Mouse (Mus musculus): ENCODE data around the gene Wdfy3. TPM values are rescaled to one million over a fixed set of nuclear protein-coding genes. Genes with fewer than 3 reads are reported as not detected.

Gene Wdfy3
- polyA plus RNA-seq, 1 experiment from 2014 or later = 25.9 TPM

DNA sequence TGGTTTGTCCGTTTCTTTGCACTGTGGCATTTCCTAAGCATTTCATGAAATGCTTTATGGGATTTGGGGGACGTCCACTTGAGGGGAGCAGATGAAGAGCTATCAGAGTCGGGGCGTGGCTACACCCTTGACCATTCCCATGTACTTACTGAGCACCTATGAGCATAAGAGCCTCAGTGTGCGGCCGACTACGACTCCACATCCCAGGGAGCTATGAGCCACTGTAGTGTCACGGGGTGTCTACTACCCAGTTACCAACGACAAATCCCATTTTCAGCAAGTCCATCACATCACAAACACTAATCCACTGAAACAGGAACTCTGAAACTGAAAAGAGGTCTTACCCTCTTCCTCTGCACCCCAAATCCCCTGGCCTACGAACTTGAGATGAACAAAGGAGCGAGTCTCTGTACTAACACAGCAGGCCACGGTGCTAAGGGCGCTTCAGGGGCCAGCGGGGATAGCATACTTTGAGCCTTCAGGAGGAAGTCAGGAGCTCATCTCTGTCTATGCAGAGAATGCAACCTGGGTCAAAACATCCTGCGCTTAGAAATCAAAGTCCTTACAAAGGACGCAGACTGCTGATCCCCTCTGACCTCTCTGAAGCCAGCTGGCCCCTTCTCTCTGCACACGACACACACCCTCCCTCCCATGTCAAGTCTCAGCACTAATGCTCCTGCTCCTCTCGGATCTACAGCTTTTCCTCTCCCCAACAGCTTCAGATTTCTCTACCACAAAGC, 6.5 kb downstream of the Wdfy3 start:
- ATAC-seq (ENCODE audit: low FRiP score) = peak; percentile 54
- Histone ChIP-seq H3K27me3 (ENCODE audit: control insufficient read depth, insufficient read depth, low read length) (no peaks in the 10 kb centered on the region), H3K4me3 (ENCODE audit: low read depth, low read length) (no peak overlapping the region), H3K9ac (ENCODE audit: low read length) (no peak overlapping the region), H3K4me1 (ENCODE audit: control insufficient read depth, insufficient read depth, low read length) (peaks cover 22% of the 10 kb centered on the region), H3K4me2 (no peak overlapping the region; the same call in none of the 2 replicates), H3K27ac (ENCODE audit: low read depth, low read length) (no peak overlapping the region), H3K36me3 (ENCODE audit: control insufficient read depth, insufficient read depth, low read length) (no peaks in the 10 kb centered on the region), H3K9me3 (ENCODE audit: control insufficient read depth, low read length) (no peaks in the 10 kb centered on the region)
- peak; percentile 90 for DNase-seq (ENCODE audit: low spot score, missing footprints)
- 27% methylated on average over 18 of the region's 18 CpGs for WGBS

DNA sequence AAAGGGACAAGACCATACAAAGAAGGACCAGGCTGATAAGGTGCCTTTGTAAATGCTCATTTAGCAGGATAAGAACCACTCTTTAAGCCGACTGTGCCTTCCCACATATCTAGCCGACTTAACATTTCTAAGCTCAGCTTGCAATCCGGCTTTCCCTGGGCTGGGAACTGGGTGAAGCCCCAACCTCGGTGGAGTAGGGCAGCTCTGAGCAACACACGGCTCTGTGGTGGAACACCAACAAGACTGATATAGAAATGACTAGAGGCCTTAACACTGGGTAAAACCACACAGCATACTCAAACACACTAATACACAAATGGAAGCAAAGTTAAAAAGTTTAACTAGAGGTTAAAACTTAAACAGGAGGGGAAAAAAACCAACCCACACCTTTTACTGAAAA, 7.9 kb downstream of the Wdfy3 start:
- WGBS = 56% methylated on average over 5 of the region's 5 CpGs
- no peak overlapping the region for H3K27ac ChIP-seq (ENCODE audit: low read depth, low read length)
- ATAC-seq (ENCODE audit: low FRiP score) = no peak

GRCm38 (mm10) chr5:102055946-102056345, 13.8 kb downstream of the Wdfy3 start:
- Histone ChIP-seq H3K9me3 (ENCODE audit: control insufficient read depth, low read length) (no peaks in the 10 kb centered on the region), H3K36me3 (ENCODE audit: control insufficient read depth, insufficient read depth, low read length) (no peaks in the 10 kb centered on the region), H3K4me3 (ENCODE audit: low read depth, low read length) (no peak overlapping the region), H3K9ac (ENCODE audit: low read length) (no peak overlapping the region), H3K27me3 (ENCODE audit: control insufficient read depth, insufficient read depth, low read length) (no peaks in the 10 kb centered on the region), H3K4me2 (no peak overlapping the region), H3K4me1 (ENCODE audit: control insufficient read depth, insufficient read depth, low read length) (peaks cover 3% of the 10 kb centered on the region; the same call in 1 of the 2 replicates), H3K27ac (ENCODE audit: low read depth, low read length) (no peak overlapping the region)
- WGBS = 62% methylated on average over 7 of the region's 7 CpGs
- DNase-seq (ENCODE audit: low spot score, missing footprints) = no peak
- ATAC-seq (ENCODE audit: low FRiP score) = no peak

More for the DNA sequence above, 7.9 kb downstream of the Wdfy3 start:
- peaks cover 15% of the 10 kb centered on the region for H3K4me1 ChIP-seq (ENCODE audit: control insufficient read depth, insufficient read depth, low read length)
- H3K27me3 ChIP-seq (ENCODE audit: control insufficient read depth, insufficient read depth, low read length) = no peaks in the 10 kb centered on the region
- no peak for DNase-seq (ENCODE audit: low spot score, missing footprints)
- H3K9ac ChIP-seq (ENCODE audit: low read length) = no peak overlapping the region
- H3K9me3 ChIP-seq (ENCODE audit: control insufficient read depth, low read length) = no peaks in the 10 kb centered on the region
- no peak overlapping the region for H3K4me3 ChIP-seq (ENCODE audit: low read depth, low read length)
- no peaks in the 10 kb centered on the region for H3K36me3 ChIP-seq (ENCODE audit: control insufficient read depth, insufficient read depth, low read length)
- H3K4me2 ChIP-seq = no peak overlapping the region

DNA sequence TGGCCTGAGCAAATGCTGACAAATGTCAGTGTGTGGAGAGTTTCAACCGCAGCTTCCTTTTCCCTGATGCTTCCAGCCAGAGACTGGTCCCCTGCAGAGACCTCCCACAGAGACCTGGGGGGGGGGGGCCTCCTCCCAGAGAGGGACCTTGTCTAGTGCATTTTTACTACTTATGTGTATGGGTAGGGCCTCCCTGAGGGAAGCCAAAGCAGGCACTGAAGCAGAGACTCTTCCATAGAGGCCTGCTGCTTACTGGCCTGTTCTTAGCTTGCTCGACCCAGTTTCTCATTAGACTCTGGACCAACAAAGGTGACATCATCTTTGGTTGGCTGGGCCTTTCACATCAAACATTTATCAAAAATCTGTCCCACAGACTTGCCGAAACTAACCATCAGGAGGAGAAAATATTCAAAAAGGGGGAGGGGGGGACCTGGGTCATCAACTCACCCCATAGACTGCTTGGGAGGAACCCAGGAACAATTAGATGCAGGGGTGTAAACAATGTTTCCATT, 14.5 kb downstream of the Wdfy3 start:
- no peak overlapping the region for H3K9ac ChIP-seq (ENCODE audit: low read length)
- peaks cover 3% of the 10 kb centered on the region; the same call in 1 of the 2 replicates for H3K4me1 ChIP-seq (ENCODE audit: control insufficient read depth, insufficient read depth, low read length)
- DNase-seq (ENCODE audit: low spot score, missing footprints) = no peak
- H3K4me2 ChIP-seq = no peak overlapping the region
- no peaks in the 10 kb centered on the region for H3K36me3 ChIP-seq (ENCODE audit: control insufficient read depth, insufficient read depth, low read length)
- no peak overlapping the region for H3K4me3 ChIP-seq (ENCODE audit: low read depth, low read length)
- no peaks in the 10 kb centered on the region for H3K9me3 ChIP-seq (ENCODE audit: control insufficient read depth, low read length)
- 52% methylated on average over 3 of the region's 3 CpGs for WGBS
- no peaks in the 10 kb centered on the region for H3K27me3 ChIP-seq (ENCODE audit: control insufficient read depth, insufficient read depth, low read length)
- no peak for ATAC-seq (ENCODE audit: low FRiP score)
- no peak overlapping the region for H3K27ac ChIP-seq (ENCODE audit: low read depth, low read length)

GRCm38 (mm10) chr5:102054511-102055093, 15.1 kb downstream of the Wdfy3 start:
- Histone ChIP-seq H3K9me3 (ENCODE audit: control insufficient read depth, low read length) (no peaks in the 10 kb centered on the region), H3K4me2 (no peak overlapping the region), H3K27me3 (ENCODE audit: control insufficient read depth, insufficient read depth, low read length) (no peaks in the 10 kb centered on the region), H3K27ac (ENCODE audit: low read depth, low read length) (no peak overlapping the region), H3K9ac (ENCODE audit: low read length) (no peak overlapping the region), H3K4me1 (ENCODE audit: control insufficient read depth, insufficient read depth, low read length) (peaks cover 3% of the 10 kb centered on the region; the same call in 1 of the 2 replicates), H3K36me3 (ENCODE audit: control insufficient read depth, insufficient read depth, low read length) (no peaks in the 10 kb centered on the region), H3K4me3 (ENCODE audit: low read depth, low read length) (no peak overlapping the region)
- DNase-seq (ENCODE audit: low spot score, missing footprints) = no peak
- 87% methylated on average over 11 of the region's 11 CpGs for WGBS
- ATAC-seq (ENCODE audit: low FRiP score) = no peak

- Histone ChIP-seq H3K4me3 (ENCODE audit: low read depth, low read length) (no peak overlapping the region), H3K4me1 (ENCODE audit: control insufficient read depth, insufficient read depth, low read length) (peaks cover 3% of the 10 kb centered on the region; the same call in 1 of the 2 replicates), H3K9ac (ENCODE audit: low read length) (no peak overlapping the region), H3K27me3 (ENCODE audit: control insufficient read depth, insufficient read depth, low read length) (no peaks in the 10 kb centered on the region), H3K4me2 (no peak overlapping the region), H3K27ac (ENCODE audit: low read depth, low read length) (no peak overlapping the region), H3K36me3 (ENCODE audit: control insufficient read depth, insufficient read depth, low read length) (no peaks in the 10 kb centered on the region), H3K9me3 (ENCODE audit: control insufficient read depth, low read length) (no peaks in the 10 kb centered on the region)
- no peak for DNase-seq (ENCODE audit: low spot score, missing footprints)
- WGBS = 82% methylated on average over 6 of the region's 6 CpGs
- ATAC-seq (ENCODE audit: low FRiP score) = no peak
Observed at GRCm38 (mm10) chr5:102052906-102053305, 16.8 kb downstream of the Wdfy3 start.

DNA sequence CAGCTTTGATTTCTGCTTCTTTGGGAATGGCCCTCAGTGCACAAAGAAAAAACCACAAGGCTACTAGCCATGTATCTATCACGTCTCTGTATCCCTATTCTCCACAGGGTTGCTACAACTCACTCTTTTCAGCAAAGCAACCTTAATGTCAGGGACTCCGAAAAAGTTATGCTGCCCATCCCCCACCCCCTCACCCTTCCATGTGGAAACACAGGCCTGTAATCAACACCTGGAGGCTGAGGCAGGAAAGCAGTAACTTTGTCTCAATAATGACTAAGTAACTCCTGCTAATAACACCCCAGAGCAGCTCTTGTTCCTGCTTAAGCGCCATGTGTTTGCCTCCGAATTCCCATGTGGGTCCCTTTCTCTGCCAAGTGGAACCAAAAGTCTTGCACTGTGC, 17.3 kb downstream of the Wdfy3 start:
- H3K27me3 ChIP-seq (ENCODE audit: control insufficient read depth, insufficient read depth, low read length) = no peaks in the 10 kb centered on the region
- 88% methylated on average over 4 of the region's 4 CpGs for WGBS
- H3K4me2 ChIP-seq = no peak overlapping the region
- H3K4me1 ChIP-seq (ENCODE audit: control insufficient read depth, insufficient read depth, low read length) = peaks cover 3% of the 10 kb centered on the region; the same call in 1 of the 2 replicates
- H3K4me3 ChIP-seq (ENCODE audit: low read depth, low read length) = no peak overlapping the region
- no peak overlapping the region for H3K27ac ChIP-seq (ENCODE audit: low read depth, low read length)
- no peak for ATAC-seq (ENCODE audit: low FRiP score)
- H3K9me3 ChIP-seq (ENCODE audit: control insufficient read depth, low read length) = no peaks in the 10 kb centered on the region
- DNase-seq (ENCODE audit: low spot score, missing footprints) = no peak
- H3K36me3 ChIP-seq (ENCODE audit: control insufficient read depth, insufficient read depth, low read length) = no peaks in the 10 kb centered on the region
- H3K9ac ChIP-seq (ENCODE audit: low read length) = no peak overlapping the region

GRCm38 (mm10) chr5:102050677-102051076, 19.0 kb downstream of the Wdfy3 start:
- H3K4me2 ChIP-seq = no peak overlapping the region
- no peaks in the 10 kb centered on the region for H3K9me3 ChIP-seq (ENCODE audit: control insufficient read depth, low read length)
- H3K4me1 ChIP-seq (ENCODE audit: control insufficient read depth, insufficient read depth, low read length) = no peaks in the 10 kb centered on the region; the same call in 1 of the 2 replicates
- no peaks in the 10 kb centered on the region for H3K27me3 ChIP-seq (ENCODE audit: control insufficient read depth, insufficient read depth, low read length)
- 93% methylated on average over 1 of the region's 1 CpGs for WGBS
- no peak overlapping the region for H3K27ac ChIP-seq (ENCODE audit: low read depth, low read length)
- no peak overlapping the region for H3K9ac ChIP-seq (ENCODE audit: low read length)
- DNase-seq (ENCODE audit: low spot score, missing footprints) (no peak), ATAC-seq (ENCODE audit: low FRiP score) (no peak)
- H3K36me3 ChIP-seq (ENCODE audit: control insufficient read depth, insufficient read depth, low read length) = no peaks in the 10 kb centered on the region
- no peak overlapping the region for H3K4me3 ChIP-seq (ENCODE audit: low read depth, low read length)

DNA sequence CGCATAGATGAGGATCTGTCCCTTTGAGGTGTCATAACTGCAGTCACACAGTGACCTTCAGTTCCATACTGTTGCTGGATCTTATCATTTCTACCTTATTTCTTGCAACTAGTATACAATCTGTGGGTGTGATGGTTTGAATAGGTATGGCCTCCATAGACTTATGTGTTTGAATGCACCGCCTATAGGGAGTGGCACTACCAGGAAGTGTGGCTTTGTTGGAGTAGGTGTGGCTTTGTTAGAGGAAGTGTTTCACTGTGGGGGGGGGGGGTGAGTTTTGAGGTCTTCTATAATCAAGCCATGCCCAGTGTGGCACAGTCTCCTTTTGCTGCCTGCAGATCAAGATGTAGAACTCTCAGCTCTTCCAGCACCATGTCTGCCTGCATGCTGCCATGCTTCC, 21.3 kb downstream of the Wdfy3 start:
- Histone ChIP-seq H3K4me3 (ENCODE audit: low read depth, low read length) (no peak overlapping the region), H3K9ac (ENCODE audit: low read length) (no peak overlapping the region), H3K9me3 (ENCODE audit: control insufficient read depth, low read length) (no peaks in the 10 kb centered on the region), H3K27me3 (ENCODE audit: control insufficient read depth, insufficient read depth, low read length) (no peaks in the 10 kb centered on the region), H3K27ac (ENCODE audit: low read depth, low read length) (no peak overlapping the region), H3K4me1 (ENCODE audit: control insufficient read depth, insufficient read depth, low read length) (no peaks in the 10 kb centered on the region), H3K4me2 (no peak overlapping the region), H3K36me3 (ENCODE audit: control insufficient read depth, insufficient read depth, low read length) (no peaks in the 10 kb centered on the region)
- DNase-seq (ENCODE audit: low spot score, missing footprints) = no peak
- no peak for ATAC-seq (ENCODE audit: low FRiP score)
- 95% methylated on average over 2 of the region's 2 CpGs for WGBS

Data from midbrain, embryonic 11.5 days (tissue).